In the genomic region with DNA sequence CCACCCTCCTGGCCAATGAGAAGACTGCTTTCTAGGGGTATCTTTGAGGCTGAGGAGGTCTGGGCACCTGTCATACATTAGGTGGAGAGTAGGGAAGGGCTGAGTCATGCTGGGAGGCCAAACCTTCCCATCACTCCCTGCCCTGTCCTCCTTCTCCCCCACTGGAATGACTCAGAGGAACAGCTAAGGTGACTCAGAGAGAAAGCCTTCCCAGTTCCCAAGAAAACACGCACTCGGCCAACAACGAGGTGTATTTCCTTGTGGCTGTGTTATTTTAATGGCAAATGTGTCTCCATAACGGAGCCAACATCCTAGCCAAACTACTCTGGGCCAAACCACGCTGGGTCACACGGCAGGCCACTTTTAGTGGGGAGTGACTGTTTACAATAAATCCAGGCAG, we compare ENCODE assay signal across 10 mouse cellular contexts.
A peak's percentile ranks its signal among the peaks of the same experiment; 100 is the strongest.
DNase-seq lines count a peak whose midpoint lies in the region; ATAC-seq lines count a peak whose summit lies in the region.
"Had no signal": no experiment of that assay in that cellular context is flagged by ENCODE, and none has a peak within 500 bp of the region (broad histone marks: within the 10 kb centered on the region; RNA-seq: fewer than 3 reads in every experiment).

No protein-coding gene starts in this region.

- H3K27ac ChIP-seq in brown adipose tissue, adult 24 weeks (replicated peaks; ENCODE audit: low read depth, low read length): peak overlapping the region; percentile 11; the same call in 1 of the 2 replicates
- no peak overlapping the region for H3K27ac ChIP-seq in limb, embryonic 15.5 days
- H3K27ac ChIP-seq: embryonic facial prominence, embryonic 12.5 days; intestine, embryonic 15.5 days had no signal

- peak; percentile 89 for ATAC-seq in frontal cortex, adult (ENCODE audit: low TSS enrichment)
- ATAC-seq in limb, embryonic 15.5 days (ENCODE audit: insufficient number of reproducible peaks, low FRiP score, low TSS enrichment, low read depth): peak; percentile 53; the same call in 1 of the 2 replicates
- no peak for ATAC-seq in megakaryocyte, adult 5-6 weeks (ENCODE audit: poor library complexity, severe bottlenecking)
- ATAC-seq: intestine, embryonic 15.5 days had no signal

- WGBS in limb, embryonic 15.5 days: 43% methylated on average over 6 of the region's 6 CpGs

- no peaks in the 10 kb centered on the region for H3K27me3 ChIP-seq in limb, embryonic 15.5 days
- H3K27me3 ChIP-seq: embryonic facial prominence, embryonic 12.5 days; intestine, embryonic 15.5 days had no signal

- no peaks in the 10 kb centered on the region for H3K36me3 ChIP-seq in limb, embryonic 15.5 days
- H3K36me3 ChIP-seq: embryonic facial prominence, embryonic 12.5 days; intestine, embryonic 15.5 days had no signal

- no peak overlapping the region for H3K4me3 ChIP-seq in brown adipose tissue, adult 24 weeks (ENCODE audit: insufficient read depth, low read depth, low read length)
- no peak overlapping the region for H3K4me3 ChIP-seq in limb, embryonic 15.5 days
- H3K4me3 ChIP-seq: embryonic facial prominence, embryonic 12.5 days; intestine, embryonic 15.5 days had no signal

- no peak for DNase-seq in frontal cortex, postnatal 25 days (ENCODE audit: low spot score in 2 of 2)
- peak; percentile 42 for DNase-seq in lung, postnatal 36 days
- no peak for DNase-seq in lung, postnatal 10 days
- no peak for DNase-seq in thymus, postnatal 14 days

- H3K4me1 ChIP-seq in brown adipose tissue, adult 24 weeks (ENCODE audit: control insufficient read depth, insufficient read depth, insufficient read length, low read length): no peaks in the 10 kb centered on the region; the same call in 1 of the 2 replicates
- peaks cover 18% of the 10 kb centered on the region for H3K4me1 ChIP-seq in limb, embryonic 15.5 days

- H3K9ac ChIP-seq in limb, embryonic 15.5 days: no peak overlapping the region
- H3K9ac ChIP-seq: embryonic facial prominence, embryonic 12.5 days; intestine, embryonic 15.5 days had no signal

- H3K4me2 ChIP-seq in limb, embryonic 15.5 days: no peak overlapping the region
- H3K4me2 ChIP-seq: embryonic facial prominence, embryonic 12.5 days; intestine, embryonic 15.5 days had no signal

- H3K9me3 ChIP-seq in limb, embryonic 15.5 days: no peaks in the 10 kb centered on the region
- H3K9me3 ChIP-seq: embryonic facial prominence, embryonic 12.5 days; intestine, embryonic 15.5 days had no signal
